Mouse (Mus musculus) forebrain, embryonic 14.5 days (tissue): Measurements from ENCODE around the gene Snrpd3. TPM values are rescaled to one million over a fixed set of nuclear protein-coding genes. Genes with fewer than 3 reads are reported as not detected.
"Not testable (repeated sequence)": the region's sequence is repeated elsewhere in the genome, so short reads cannot be mapped to it uniquely, and the experiment has no call there.

Experiments used
- ATAC-seq: fragments of 200-750 bp; cut with Nextera tagmentation; 2 replicates; pipeline ENCODE4 v1.8.0; 2017; ENCODE audit warnings: mild to moderate bottlenecking, moderate library complexity
- DNase-seq: peaks from one replicate; pipeline ENCODE4 v3.0.0-alpha.2; 2015; ENCODE audit warnings: low spot score
- H3K27ac ChIP-seq: fragments of 300-500 bp; sonication (generic); 2 replicates; pipeline ENCODE4 v1.5.1; 2014; ENCODE audit warnings: low read depth, mild to moderate bottlenecking, control low read depth, low read length, moderate library complexity
- H3K27me3 ChIP-seq: fragments of 300-500 bp; sonication (generic); replicated peaks from 2 replicates; pipeline ENCODE4 v1.6.1; 2014; ENCODE audit warnings: low read length, control low read depth, mixed read lengths; ENCODE audit not compliant: control insufficient read depth, insufficient read depth
- H3K36me3 ChIP-seq: fragments of 300-500 bp; sonication (generic); 2 replicates; pipeline ENCODE4 v1.6.1; 2014; ENCODE audit warnings: low read length, control low read depth; ENCODE audit not compliant: control insufficient read depth, insufficient read depth
- H3K4me1 ChIP-seq: fragments of 300-500 bp; sonication (generic); 2 replicates; pipeline ENCODE4 v1.6.1; 2014; ENCODE audit warnings: antibody characterized with exemption, low read length, control low read depth; ENCODE audit not compliant: control insufficient read depth, insufficient read depth
- H3K4me2 ChIP-seq: fragments of 300-500 bp; sonication (generic); 2 replicates; pipeline ENCODE4 v1.6.1; 2014; ENCODE audit warnings: mild to moderate bottlenecking, control low read depth, low read length
- H3K4me3 ChIP-seq: fragments of 300-500 bp; sonication (generic); 2 replicates; pipeline ENCODE4 v1.5.1; 2014; ENCODE audit warnings: low read depth, low read length, control low read depth
- H3K9ac ChIP-seq: fragments of 300-500 bp; sonication (generic); 2 replicates; pipeline ENCODE4 v1.6.1; 2014; ENCODE audit warnings: mild to moderate bottlenecking, low read length, control low read depth, moderate library complexity
- H3K9me3 ChIP-seq: fragments of 300-500 bp; sonication (generic); replicated peaks from 2 replicates; pipeline ENCODE4 v1.6.1; 2016; ENCODE audit warnings: low read length, control low read depth, mixed read lengths; ENCODE audit not compliant: control insufficient read depth
- WGBS: fragments of 180-500 bp; shearing (Covaris S2); extraction: QIAGEN DNeasy Blood & Tissue Kit; methylation state at CpG from one replicate; pipeline ENCODE4 v1.1.7; 2014; 5-methylcytosine and 5-hydroxymethylcytosine counted together
- polyA plus RNA-seq: library from polyadenylated mRNA; unstranded; fragments of >200 nt; fragmentation: Nextera tagmentation; extraction: Ambion mirVana; gene quantifications from 2 replicates; pipeline ENCODE4 v1.2.1, GENCODE M21; 2014

Gene Snrpd3
- polyA plus RNA-seq, 1 experiment from 2014 or later: 144 TPM

GRCm38 (mm10) chr10:75495921-75496320 lies 21.4 kb upstream of the Snrpd3 start:
- H3K9ac ChIP-seq: no peak overlapping the region
- no peaks in the 10 kb centered on the region for H3K27me3 ChIP-seq
- no peak for DNase-seq
- H3K4me3 ChIP-seq: no peak overlapping the region
- no peak for ATAC-seq
- no peaks in the 10 kb centered on the region for H3K9me3 ChIP-seq
- no peaks in the 10 kb centered on the region for H3K4me1 ChIP-seq
- no peak overlapping the region for H3K4me2 ChIP-seq
- no peaks in the 10 kb centered on the region for H3K36me3 ChIP-seq
- no peak overlapping the region for H3K27ac ChIP-seq

GRCm38 (mm10) chr10:75499214-75499613 lies 18.1 kb upstream of the Snrpd3 start:
- DNase-seq, H3K4me3 ChIP-seq, ATAC-seq, H3K4me1 ChIP-seq, H3K36me3 ChIP-seq, H3K4me2 ChIP-seq, H3K27me3 ChIP-seq, H3K9me3 ChIP-seq, H3K9ac ChIP-seq, H3K27ac ChIP-seq: not testable (repeated sequence)
- WGBS: 94% methylated on average over 7 of the region's 7 CpGs

GRCm38 (mm10) chr10:75499791-75500190 lies 17.6 kb upstream of the Snrpd3 start:
- H3K9ac ChIP-seq: no peak overlapping the region
- H3K27ac ChIP-seq: no peak overlapping the region
- no peaks in the 10 kb centered on the region for H3K36me3 ChIP-seq
- no peaks in the 10 kb centered on the region for H3K9me3 ChIP-seq
- no peak overlapping the region for H3K4me2 ChIP-seq
- H3K4me3 ChIP-seq: no peak overlapping the region
- no peak for ATAC-seq
- H3K27me3 ChIP-seq: no peaks in the 10 kb centered on the region
- H3K4me1 ChIP-seq: no peaks in the 10 kb centered on the region
- no peak for DNase-seq
- WGBS: 65% methylated on average over 3 of the region's 3 CpGs

- Histone ChIP-seq H3K4me2 (no peak overlapping the region), H3K36me3 (no peaks in the 10 kb centered on the region), H3K27me3 (no peaks in the 10 kb centered on the region), H3K9ac (no peak overlapping the region), H3K27ac (no peak overlapping the region), H3K4me3 (no peak overlapping the region), H3K9me3 (no peaks in the 10 kb centered on the region), H3K4me1 (no peaks in the 10 kb centered on the region)
- no peak for ATAC-seq
- WGBS: 79% methylated on average over 7 of the region's 7 CpGs
- DNase-seq: no peak
Measured at GRCm38 (mm10) chr10:75500345-75500744, 17.0 kb upstream of the Snrpd3 start.

- peaks cover 1% of the 10 kb centered on the region; the same call in 1 of the 2 replicates for H3K36me3 ChIP-seq
- DNase-seq: no peak
- no peaks in the 10 kb centered on the region for H3K4me1 ChIP-seq
- no peaks in the 10 kb centered on the region for H3K27me3 ChIP-seq
- WGBS: 92% methylated on average over 1 of the region's 1 CpGs
- H3K9ac ChIP-seq: no peak overlapping the region
- no peak for ATAC-seq
- no peaks in the 10 kb centered on the region for H3K9me3 ChIP-seq
- H3K27ac ChIP-seq: no peak overlapping the region
- no peak overlapping the region for H3K4me3 ChIP-seq
- no peak overlapping the region for H3K4me2 ChIP-seq
Measured at GRCm38 (mm10) chr10:75501641-75502040, 15.7 kb upstream of the Snrpd3 start.

GRCm38 (mm10) chr10:75503692-75504091 lies 13.7 kb upstream of the Snrpd3 start:
- WGBS: 98% methylated on average over 7 of the region's 7 CpGs

GRCm38 (mm10) chr10:75504234-75505129 lies 12.9 kb upstream of the Snrpd3 start:
- Histone ChIP-seq H3K9ac (no peak overlapping the region), H3K4me2 (no peak overlapping the region), H3K9me3 (no peaks in the 10 kb centered on the region), H3K4me1 (no peaks in the 10 kb centered on the region), H3K4me3 (no peak overlapping the region), H3K36me3 (peaks cover 29% of the 10 kb centered on the region), H3K27me3 (no peaks in the 10 kb centered on the region), H3K27ac (no peak overlapping the region)
- 87% methylated on average over 8 of the region's 8 CpGs for WGBS
- no peak for DNase-seq
- ATAC-seq: no peak

More at GRCm38 (mm10) chr10:75503692-75504091, 13.7 kb upstream of the Snrpd3 start:
- Histone ChIP-seq H3K36me3 (peaks cover 22% of the 10 kb centered on the region), H3K4me3 (no peak overlapping the region), H3K27me3 (no peaks in the 10 kb centered on the region), H3K4me1 (no peaks in the 10 kb centered on the region), H3K27ac (no peak overlapping the region), H3K4me2 (no peak overlapping the region), H3K9ac (no peak overlapping the region), H3K9me3 (no peaks in the 10 kb centered on the region)
- DNase-seq (no peak), ATAC-seq (no peak)

- peaks cover 36% of the 10 kb centered on the region for H3K36me3 ChIP-seq
- no peaks in the 10 kb centered on the region for H3K27me3 ChIP-seq
- DNase-seq: no peak
- no peak overlapping the region for H3K9ac ChIP-seq
- no peak for ATAC-seq
- WGBS: 88% methylated on average over 3 of the region's 3 CpGs
- no peaks in the 10 kb centered on the region for H3K4me1 ChIP-seq
- H3K9me3 ChIP-seq: no peaks in the 10 kb centered on the region
- no peak overlapping the region for H3K27ac ChIP-seq
- no peak overlapping the region for H3K4me3 ChIP-seq
- no peak overlapping the region for H3K4me2 ChIP-seq
Measured at GRCm38 (mm10) chr10:75505130-75505495, 12.2 kb upstream of the Snrpd3 start.

- WGBS: 93% methylated on average over 3 of the region's 3 CpGs
- not testable (repeated sequence) for H3K4me1 ChIP-seq, H3K4me3 ChIP-seq, H3K9me3 ChIP-seq, ATAC-seq, H3K27me3 ChIP-seq, H3K9ac ChIP-seq, DNase-seq, H3K4me2 ChIP-seq, H3K27ac ChIP-seq
- peaks cover 44% of the 10 kb centered on the region for H3K36me3 ChIP-seq
Measured at GRCm38 (mm10) chr10:75505928-75506327, 11.4 kb upstream of the Snrpd3 start.
